Mouse (Mus musculus): ENCODE data around the gene Syk. TPM values are rescaled to one million over a fixed set of nuclear protein-coding genes. Genes with fewer than 3 reads are reported as not detected.

Syk gene
- total RNA-seq, 1 experiment, result 13.3 TPM

- no peak for TF ChIP-seq MAFK (IDR thresholded peaks at IDR 0.05; ENCODE audit: insufficient read depth, low read depth, low read length)
- TF ChIP-seq ZNF384 (IDR thresholded peaks at IDR 0.05; ENCODE audit: low read depth, low read length), result no peak
- TF ChIP-seq HCFC1 (IDR thresholded peaks at IDR 0.05; ENCODE audit: borderline replicate concordance, insufficient read depth, low read length), result no peak
- TF ChIP-seq CHD2 (IDR thresholded peaks at IDR 0.05; ENCODE audit: low read depth, low read length), result no peak
- no peak for TF ChIP-seq ZC3H11A (IDR thresholded peaks at IDR 0.05; ENCODE audit: borderline replicate concordance, low read depth, low read length)
- H3K4me3 ChIP-seq (ENCODE audit: insufficient read depth in 1 of 2, low read depth in 1 of 2, low read length in 2 of 2, poor library complexity in 1 of 2, severe bottlenecking in 1 of 2), result no peak overlapping the region
- no peak for DNase-seq (ENCODE audit: low read depth, low spot score)
- H3K9me3 ChIP-seq (ENCODE audit: control insufficient read depth, insufficient read depth, low read depth, low read length), result no peaks in the 10 kb centered on the region
- H3K9ac ChIP-seq (ENCODE audit: insufficient read depth, low read depth, low read length, poor library complexity, severe bottlenecking), result no peak overlapping the region
- no peak overlapping the region for H3K27ac ChIP-seq (ENCODE audit: insufficient read depth, low read depth, low read length, poor library complexity, severe bottlenecking)
- no peaks in the 10 kb centered on the region for H3K4me1 ChIP-seq (ENCODE audit: control insufficient read depth in 2 of 2, insufficient read depth in 2 of 2, low read length in 2 of 2, poor library complexity in 1 of 2)
- in situ Hi-C loops (cut with MboI; ENCODE audit: low sequenced_read_pairs in 2 of 2, unreplicated experiment in 2 of 2), result loop anchor here (25.0 kb wide), 2 partner anchors 384 to 809 kb away; partner anchors contain the start of gene Gadd45g (in 1 of the 2)
- peaks cover 21% of the 10 kb centered on the region; the same call in 1 of the 2 replicates for H3K36me3 ChIP-seq (ENCODE audit: control insufficient read depth, insufficient read depth, low read length, poor library complexity, severe bottlenecking)
These were observed 63.6 kb downstream of the Syk start for GRCm38 (mm10) chr13:52646566-52646965.

GRCm38 (mm10) chr13:52647996-52648712 lies 65.2 kb downstream of the Syk start:
- Histone ChIP-seq H3K4me3 (ENCODE audit: insufficient read depth in 1 of 2, low read depth in 1 of 2, low read length in 2 of 2, poor library complexity in 1 of 2, severe bottlenecking in 1 of 2) (no peak overlapping the region), H3K27ac (ENCODE audit: insufficient read depth, low read depth, low read length, poor library complexity, severe bottlenecking) (no peak overlapping the region)
- in situ Hi-C loops (cut with MboI; ENCODE audit: low sequenced_read_pairs in 2 of 2, unreplicated experiment in 2 of 2), result loop anchor here (25.0 kb wide), 2 partner anchors 386 to 811 kb away; partner anchors contain the start of gene Gadd45g (in 1 of the 2)

GRCm38 (mm10) chr13:52649791-52650418 lies 66.9 kb downstream of the Syk start:
- no peak overlapping the region for H3K9ac ChIP-seq (ENCODE audit: insufficient read depth, low read depth, low read length, poor library complexity, severe bottlenecking)
- H3K36me3 ChIP-seq (ENCODE audit: control insufficient read depth, insufficient read depth, low read length, poor library complexity, severe bottlenecking), result peaks cover 7% of the 10 kb centered on the region; the same call in 1 of the 2 replicates
- no peak for TF ChIP-seq ZNF384 (IDR thresholded peaks at IDR 0.05; ENCODE audit: low read depth, low read length)
- no peak for TF ChIP-seq CHD2 (IDR thresholded peaks at IDR 0.05; ENCODE audit: low read depth, low read length)
- no peak for TF ChIP-seq MAFK (IDR thresholded peaks at IDR 0.05; ENCODE audit: insufficient read depth, low read depth, low read length)
- TF ChIP-seq ZC3H11A (IDR thresholded peaks at IDR 0.05; ENCODE audit: borderline replicate concordance, low read depth, low read length), result no peak
- TF ChIP-seq HCFC1 (IDR thresholded peaks at IDR 0.05; ENCODE audit: borderline replicate concordance, insufficient read depth, low read length), result no peak
- in situ Hi-C loops (cut with MboI; ENCODE audit: low sequenced_read_pairs in 2 of 2, unreplicated experiment in 2 of 2), result loop anchor here (25.0 kb wide), 2 partner anchors 388 to 813 kb away; partner anchors contain the start of gene Gadd45g (in 1 of the 2)
- H3K27ac ChIP-seq (ENCODE audit: insufficient read depth, low read depth, low read length, poor library complexity, severe bottlenecking), result no peak overlapping the region
- H3K4me1 ChIP-seq (ENCODE audit: control insufficient read depth in 2 of 2, insufficient read depth in 2 of 2, low read length in 2 of 2, poor library complexity in 1 of 2), result no peaks in the 10 kb centered on the region
- no peaks in the 10 kb centered on the region for H3K9me3 ChIP-seq (ENCODE audit: control insufficient read depth, insufficient read depth, low read depth, low read length)
- H3K4me3 ChIP-seq (ENCODE audit: insufficient read depth in 1 of 2, low read depth in 1 of 2, low read length in 2 of 2, poor library complexity in 1 of 2, severe bottlenecking in 1 of 2), result no peak overlapping the region
- DNase-seq (ENCODE audit: low read depth, low spot score), result no peak

More at GRCm38 (mm10) chr13:52647996-52648712, 65.2 kb downstream of the Syk start:
- Histone ChIP-seq H3K9ac (ENCODE audit: insufficient read depth, low read depth, low read length, poor library complexity, severe bottlenecking) (no peak overlapping the region), H3K4me1 (ENCODE audit: control insufficient read depth in 2 of 2, insufficient read depth in 2 of 2, low read length in 2 of 2, poor library complexity in 1 of 2) (no peaks in the 10 kb centered on the region), H3K36me3 (ENCODE audit: control insufficient read depth, insufficient read depth, low read length, poor library complexity, severe bottlenecking) (peaks cover 11% of the 10 kb centered on the region; the same call in 1 of the 2 replicates), H3K9me3 (ENCODE audit: control insufficient read depth, insufficient read depth, low read depth, low read length) (no peaks in the 10 kb centered on the region)
- no peak for TF ChIP-seq ZNF384 (IDR thresholded peaks at IDR 0.05; ENCODE audit: low read depth, low read length)
- TF ChIP-seq MAFK (IDR thresholded peaks at IDR 0.05; ENCODE audit: insufficient read depth, low read depth, low read length), result no peak
- TF ChIP-seq ZC3H11A (IDR thresholded peaks at IDR 0.05; ENCODE audit: borderline replicate concordance, low read depth, low read length), result no peak
- TF ChIP-seq CHD2 (IDR thresholded peaks at IDR 0.05; ENCODE audit: low read depth, low read length), result no peak
- no peak for TF ChIP-seq HCFC1 (IDR thresholded peaks at IDR 0.05; ENCODE audit: borderline replicate concordance, insufficient read depth, low read length)
- DNase-seq (ENCODE audit: low read depth, low spot score), result no peak

GRCm38 (mm10) chr13:52651383-52652252 lies 68.6 kb downstream of the Syk start:
- H3K9me3 ChIP-seq (ENCODE audit: control insufficient read depth, insufficient read depth, low read depth, low read length), result no peaks in the 10 kb centered on the region
- no peak overlapping the region for H3K27ac ChIP-seq (ENCODE audit: insufficient read depth, low read depth, low read length, poor library complexity, severe bottlenecking)
- peak; percentile 74 for DNase-seq (ENCODE audit: low read depth, low spot score)
- no peak overlapping the region for H3K9ac ChIP-seq (ENCODE audit: insufficient read depth, low read depth, low read length, poor library complexity, severe bottlenecking)
- TF ChIP-seq ZNF384 (IDR thresholded peaks at IDR 0.05; ENCODE audit: low read depth, low read length) (no peak), MAFK (IDR thresholded peaks at IDR 0.05; ENCODE audit: insufficient read depth, low read depth, low read length) (no peak), CHD2 (IDR thresholded peaks at IDR 0.05; ENCODE audit: low read depth, low read length) (no peak)
- no peaks in the 10 kb centered on the region; the same call in 1 of the 2 replicates for H3K36me3 ChIP-seq (ENCODE audit: control insufficient read depth, insufficient read depth, low read length, poor library complexity, severe bottlenecking)
- in situ Hi-C loops (cut with MboI; ENCODE audit: low sequenced_read_pairs in 2 of 2, unreplicated experiment in 2 of 2), result no loop called here
- no peak overlapping the region for H3K4me3 ChIP-seq (ENCODE audit: insufficient read depth in 1 of 2, low read depth in 1 of 2, low read length in 2 of 2, poor library complexity in 1 of 2, severe bottlenecking in 1 of 2)
- no peaks in the 10 kb centered on the region for H3K4me1 ChIP-seq (ENCODE audit: control insufficient read depth in 2 of 2, insufficient read depth in 2 of 2, low read length in 2 of 2, poor library complexity in 1 of 2)
